Mouse (Mus musculus): ENCODE results near the gene Pspc1. TPM values are rescaled to one million over a fixed set of nuclear protein-coding genes. Genes with fewer than 3 reads are reported as not detected.
"Not testable (repeated sequence)": the region's sequence is repeated elsewhere in the genome, so short reads cannot be mapped to it uniquely, and the experiment has no call there.

The Pspc1 gene
- total and polyA plus RNA-seq, 3 experiments: 3.2 to 15.1 (median 14.1) TPM

GRCm38 (mm10) chr14:56777360-56778136 is 568 bp downstream of the Pspc1 start:
- peaks cover 5% of the 10 kb centered on the region; the same call in 1 of the 2 replicates for H3K4me1 ChIP-seq (ENCODE audit: control insufficient read depth, insufficient read depth, low read length)
- WGBS: under 1% methylated on average over 71 of the region's 71 CpGs
- TF ChIP-seq POLR2A (IDR thresholded peaks at IDR 0.05; ENCODE audit: insufficient read depth, low read depth, low read length) (no peak), EP300 (IDR thresholded peaks at IDR 0.05; ENCODE audit: insufficient read depth, low read depth, low read length) (no peak), CTCF (IDR thresholded peaks at IDR 0.05) (peak; percentile 20; the same call in 1 of the 2 replicates)
- peaks cover 1% of the 10 kb centered on the region; the same call in 1 of the 2 replicates for H3K79me2 ChIP-seq (replicated peaks; ENCODE audit: control insufficient read depth, insufficient read depth, low read length)
- peak overlapping the region; percentile 97 for H3K4me3 ChIP-seq
- intact Hi-C loops (cut with DNase I): loop anchor here (1.0 to 10.0 kb wide), 3 partner anchors 33 to 203 kb away; partner anchors contain the start of genes Cenpj, Mphosph8, Parp4 and Zmym5
- H3K36me3 ChIP-seq (ENCODE audit: control insufficient read depth, insufficient read depth, low read length): peaks cover 2% of the 10 kb centered on the region; the same call in 1 of the 2 replicates
- peak overlapping the region; percentile 85 for H3K9ac ChIP-seq (ENCODE audit: low read depth, low read length)
- H3K27me3 ChIP-seq (ENCODE audit: control insufficient read depth, insufficient read depth, low read length): no peaks in the 10 kb centered on the region
- DNase-seq: peak; percentile 81 to 83
- peak overlapping the region; percentile 92 for H3K27ac ChIP-seq

GRCm38 (mm10) chr14:56776571-56777238 is 1.4 kb downstream of the Pspc1 start:
- H3K4me3 ChIP-seq: peak overlapping the region; percentile 97
- H3K27me3 ChIP-seq (ENCODE audit: control insufficient read depth, insufficient read depth, low read length): no peaks in the 10 kb centered on the region
- WGBS: 21% methylated on average over 11 of the region's 11 CpGs
- TF ChIP-seq CTCF (IDR thresholded peaks at IDR 0.05): no peak
- TF ChIP-seq EP300 (IDR thresholded peaks at IDR 0.05; ENCODE audit: insufficient read depth, low read depth, low read length): no peak
- no peak for TF ChIP-seq POLR2A (IDR thresholded peaks at IDR 0.05; ENCODE audit: insufficient read depth, low read depth, low read length)
- intact Hi-C loops (cut with DNase I): loop anchor here (10.0 kb wide), 1 partner anchor 202 kb away; the partner anchor contains the start of genes Cenpj and Parp4
- peaks cover 3% of the 10 kb centered on the region; the same call in 1 of the 2 replicates for H3K79me2 ChIP-seq (replicated peaks; ENCODE audit: control insufficient read depth, insufficient read depth, low read length)
- DNase-seq: no peak
- H3K4me1 ChIP-seq (ENCODE audit: control insufficient read depth, insufficient read depth, low read length): peaks cover 5% of the 10 kb centered on the region; the same call in 1 of the 2 replicates
- H3K36me3 ChIP-seq (ENCODE audit: control insufficient read depth, insufficient read depth, low read length): peaks cover 2% of the 10 kb centered on the region; the same call in 1 of the 2 replicates
- H3K27ac ChIP-seq: no peak overlapping the region; the same call in 1 of the 2 replicates
- no peak overlapping the region for H3K9ac ChIP-seq (ENCODE audit: low read depth, low read length)

GRCm38 (mm10) chr14:56775416-56775815 is 2.7 kb downstream of the Pspc1 start:
- intact Hi-C loops (cut with DNase I): loop anchor here (10.0 kb wide), 1 partner anchor 201 kb away; the partner anchor contains the start of genes Cenpj and Parp4
- WGBS: 53% methylated on average over 4 of the region's 4 CpGs
- Histone ChIP-seq H3K79me2 (replicated peaks; ENCODE audit: control insufficient read depth, insufficient read depth, low read length) (peaks cover 4% of the 10 kb centered on the region; the same call in 1 of the 2 replicates), H3K27ac (no peak overlapping the region), H3K4me3 (no peak overlapping the region), H3K9ac (ENCODE audit: low read depth, low read length) (no peak overlapping the region), H3K4me1 (ENCODE audit: control insufficient read depth, insufficient read depth, low read length) (peaks cover 5% of the 10 kb centered on the region; the same call in 1 of the 2 replicates), H3K36me3 (ENCODE audit: control insufficient read depth, insufficient read depth, low read length) (peaks cover 5% of the 10 kb centered on the region; the same call in 1 of the 2 replicates), H3K27me3 (ENCODE audit: control insufficient read depth, insufficient read depth, low read length) (no peaks in the 10 kb centered on the region)
- TF ChIP-seq POLR2A (IDR thresholded peaks at IDR 0.05; ENCODE audit: insufficient read depth, low read depth, low read length) (no peak), EP300 (IDR thresholded peaks at IDR 0.05; ENCODE audit: insufficient read depth, low read depth, low read length) (no peak), CTCF (IDR thresholded peaks at IDR 0.05) (no peak)
- no peak for DNase-seq

- H3K4me3 ChIP-seq; H3K27ac ChIP-seq; H3K79me2 ChIP-seq (replicated peaks; ENCODE audit: control insufficient read depth, insufficient read depth, low read length); DNase-seq; H3K4me1 ChIP-seq (ENCODE audit: control insufficient read depth, insufficient read depth, low read length); H3K27me3 ChIP-seq (ENCODE audit: control insufficient read depth, insufficient read depth, low read length); H3K9ac ChIP-seq (ENCODE audit: low read depth, low read length): not testable (repeated sequence)
- peaks cover 12% of the 10 kb centered on the region for H3K36me3 ChIP-seq (ENCODE audit: control insufficient read depth, insufficient read depth, low read length)
- WGBS: 77% methylated on average over 2 of the region's 2 CpGs
- intact Hi-C loops (cut with DNase I): loop anchor here (10.0 kb wide), 1 partner anchor 172 kb away; no protein-coding TSS in a partner anchor
These were observed 11.7 kb downstream of the Pspc1 start for GRCm38 (mm10) chr14:56766438-56766837.

GRCm38 (mm10) chr14:56765117-56765516 is 13.0 kb downstream of the Pspc1 start:
- not testable (repeated sequence) for H3K4me1 ChIP-seq (ENCODE audit: control insufficient read depth, insufficient read depth, low read length); DNase-seq; H3K79me2 ChIP-seq (replicated peaks; ENCODE audit: control insufficient read depth, insufficient read depth, low read length); H3K36me3 ChIP-seq (ENCODE audit: control insufficient read depth, insufficient read depth, low read length); H3K27ac ChIP-seq; H3K4me3 ChIP-seq; H3K27me3 ChIP-seq (ENCODE audit: control insufficient read depth, insufficient read depth, low read length); H3K9ac ChIP-seq (ENCODE audit: low read depth, low read length)
- intact Hi-C loops (cut with DNase I): loop anchor here (10.0 kb wide), 1 partner anchor 170 kb away; no protein-coding TSS in a partner anchor
- 89% methylated on average over 3 of the region's 3 CpGs for WGBS
